13 mouse cellular contexts compared by ENCODE assay signal in the genomic region with DNA sequence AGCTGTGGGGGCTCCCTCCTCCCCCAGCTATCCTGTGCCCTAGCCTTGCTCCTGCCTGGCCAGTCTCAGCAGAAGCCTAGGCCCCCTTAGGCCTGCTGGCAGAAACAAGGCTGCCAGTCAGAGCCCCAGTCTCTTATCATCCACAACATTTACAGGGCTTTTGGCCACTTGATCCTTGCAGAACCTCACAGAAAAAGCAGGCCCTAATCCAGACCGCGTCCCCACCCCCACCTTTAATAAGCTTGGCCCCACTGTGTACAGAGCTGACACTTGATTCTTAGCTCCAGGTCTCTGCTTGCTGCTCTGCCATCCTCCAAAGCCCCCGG. TPM values are rescaled to one million over a fixed set of nuclear protein-coding genes. Genes with fewer than 3 reads are reported as not detected.
DNase-seq lines count a peak whose midpoint lies in the region; ATAC-seq lines count a peak whose summit lies in the region.
"Had no signal": no experiment of that assay in that cellular context is flagged by ENCODE, and none has a peak within 500 bp of the region (broad histone marks: within the 10 kb centered on the region; RNA-seq: fewer than 3 reads in every experiment).

No protein-coding gene starts in this region.

- H3K4me3 ChIP-seq in heart, embryonic 15.5 days = no peak overlapping the region
- no peak overlapping the region for H3K4me3 ChIP-seq in neural tube, embryonic 12.5 days
- no peak overlapping the region for H3K4me3 ChIP-seq in neural tube, embryonic 15.5 days (replicated peaks)
- H3K4me3 ChIP-seq in limb, embryonic 10.5 days = no peak overlapping the region
- no peak overlapping the region for H3K4me3 ChIP-seq in stomach, embryonic 16.5 days (replicated peaks; ENCODE audit: low read length)
- H3K4me3 ChIP-seq: left cerebral cortex, adult 2 months had no signal

- WGBS in heart, embryonic 15.5 days = 44% methylated on average over 3 of the region's 3 CpGs
- WGBS in neural tube, embryonic 12.5 days = 94% methylated on average over 3 of the region's 3 CpGs
- WGBS in neural tube, embryonic 15.5 days = 97% methylated on average over 3 of the region's 3 CpGs
- WGBS in limb, embryonic 10.5 days = 71% methylated on average over 3 of the region's 3 CpGs
- whole genome bisulfite sequencing in stomach, embryonic 16.5 days = 58% methylated on average over 3 of the region's 3 CpGs

- no peak for DNase-seq in heart, adult 8-10 months (ENCODE audit: low spot score)
- DNase-seq in limb, embryonic 10.5 days (ENCODE audit: low spot score) = no peak
- no peak for DNase-seq in adrenal gland, postnatal 4 days (ENCODE audit: low spot score in 2 of 2)
- DNase-seq: kidney, postnatal 14 days had no signal

- no peaks in the 10 kb centered on the region for H3K36me3 ChIP-seq in heart, embryonic 15.5 days
- no peaks in the 10 kb centered on the region for H3K36me3 ChIP-seq in neural tube, embryonic 12.5 days
- no peaks in the 10 kb centered on the region for H3K36me3 ChIP-seq in neural tube, embryonic 15.5 days
- H3K36me3 ChIP-seq in limb, embryonic 10.5 days = no peaks in the 10 kb centered on the region
- H3K36me3 ChIP-seq in stomach, embryonic 16.5 days (ENCODE audit: control insufficient read depth, insufficient read depth, low read length) = no peaks in the 10 kb centered on the region

- ATAC-seq in heart, embryonic 15.5 days (replicated peaks; ENCODE audit: insufficient number of reproducible peaks, insufficient read depth, low FRiP score, low read depth) = no peak
- ATAC-seq in neural tube, embryonic 12.5 days (ENCODE audit: low FRiP score, low read depth) = no peak
- ATAC-seq in neural tube, embryonic 15.5 days (ENCODE audit: low FRiP score) = no peak
- ATAC-seq in stomach, embryonic 16.5 days (ENCODE audit: insufficient read depth, low FRiP score) = no peak; the same call in 1 of the 2 replicates
- no peak for ATAC-seq in megakaryocyte, adult 5-6 weeks (ENCODE audit: poor library complexity, severe bottlenecking)
- ATAC-seq: hindbrain, embryonic 16.5 days had no signal

- peak overlapping the region; percentile 50 for H3K9ac ChIP-seq in heart, embryonic 15.5 days
- no peak overlapping the region for H3K9ac ChIP-seq in neural tube, embryonic 12.5 days
- H3K9ac ChIP-seq in neural tube, embryonic 15.5 days (replicated peaks) = no peak overlapping the region
- peak overlapping the region; percentile 34; the same call in 1 of the 2 replicates for H3K9ac ChIP-seq in stomach, embryonic 16.5 days (ENCODE audit: low read length)

- no peaks in the 10 kb centered on the region for H3K9me3 ChIP-seq in heart, embryonic 15.5 days (replicated peaks)
- H3K9me3 ChIP-seq in neural tube, embryonic 12.5 days = no peaks in the 10 kb centered on the region
- H3K9me3 ChIP-seq in neural tube, embryonic 15.5 days (replicated peaks) = no peaks in the 10 kb centered on the region
- H3K9me3 ChIP-seq in limb, embryonic 10.5 days (replicated peaks) = no peaks in the 10 kb centered on the region
- H3K9me3 ChIP-seq in stomach, embryonic 16.5 days (replicated peaks; ENCODE audit: control insufficient read depth, low read length) = no peaks in the 10 kb centered on the region

- H3K4me2 ChIP-seq in heart, embryonic 15.5 days = peak overlapping the region; percentile 51
- 0 out of 2 replicates have a peak overlapping the region, but pooled peaks have one; percentile 0 for H3K4me2 ChIP-seq in neural tube, embryonic 12.5 days (replicated peaks)
- H3K4me2 ChIP-seq in neural tube, embryonic 15.5 days = no peak overlapping the region
- H3K4me2 ChIP-seq in stomach, embryonic 16.5 days (ENCODE audit: low read depth, low read length) = no peak overlapping the region

- H3K27ac ChIP-seq in heart, embryonic 15.5 days = peak overlapping the region; percentile 92
- no peak overlapping the region for H3K27ac ChIP-seq in neural tube, embryonic 12.5 days
- no peak overlapping the region for H3K27ac ChIP-seq in neural tube, embryonic 15.5 days (replicated peaks)
- H3K27ac ChIP-seq in limb, embryonic 10.5 days = peak overlapping the region; percentile 3; the same call in 1 of the 2 replicates
- H3K27ac ChIP-seq in stomach, embryonic 16.5 days (ENCODE audit: low read length) = peak overlapping the region; percentile 78; the same call in 1 of the 2 replicates
- H3K27ac ChIP-seq: left cerebral cortex, adult 2 months had no signal

- no peaks in the 10 kb centered on the region for H3K27me3 ChIP-seq in heart, embryonic 15.5 days
- H3K27me3 ChIP-seq in neural tube, embryonic 12.5 days (replicated peaks) = no peaks in the 10 kb centered on the region
- no peaks in the 10 kb centered on the region for H3K27me3 ChIP-seq in neural tube, embryonic 15.5 days (replicated peaks)
- no peaks in the 10 kb centered on the region for H3K27me3 ChIP-seq in limb, embryonic 10.5 days (ENCODE audit: low read depth, poor library complexity, severe bottlenecking)
- no peaks in the 10 kb centered on the region for H3K27me3 ChIP-seq in stomach, embryonic 16.5 days (ENCODE audit: control insufficient read depth, insufficient read depth, low read length)

- peaks cover 83% of the 10 kb centered on the region for H3K4me1 ChIP-seq in heart, embryonic 15.5 days (replicated peaks)
- H3K4me1 ChIP-seq in neural tube, embryonic 12.5 days = peaks cover 28% of the 10 kb centered on the region
- H3K4me1 ChIP-seq in neural tube, embryonic 15.5 days = peaks cover 36% of the 10 kb centered on the region
- H3K4me1 ChIP-seq in limb, embryonic 10.5 days = peaks cover 36% of the 10 kb centered on the region
- peaks cover 22% of the 10 kb centered on the region for H3K4me1 ChIP-seq in stomach, embryonic 16.5 days (ENCODE audit: control insufficient read depth, insufficient read depth, low read length)

RNA-seq across cellular contexts. Expression of gene Mmp15, which starts 8.9 kb away (rescaled TPM):
- 35.2 and 42.8 TPM in 2 replicates for polyA plus RNA-seq in heart, embryonic 15.5 days (2015; fragmentation: Nextera tagmentation; extraction: Ambion mirVana)
- total RNA-seq in heart, adult 8-10 months (2022) = 10 to 100 TPM; 57.6 to 63.2 (median 58.0) TPM
- 36.4 and 41.3 TPM in 2 replicates for polyA plus RNA-seq in neural tube, embryonic 12.5 days (2016; fragmentation: Nextera tagmentation; extraction: Ambion mirVana)
- polyA plus RNA-seq in neural tube, embryonic 15.5 days (2015; fragmentation: Nextera tagmentation; extraction: Ambion mirVana) = 20.9 and 21.4 TPM in 2 replicates
- 9.5 and 10.3 TPM in 2 replicates for polyA plus RNA-seq in limb, embryonic 10.5 days (2016; fragmentation: Nextera tagmentation; extraction: Ambion mirVana)
- polyA plus RNA-seq in stomach, embryonic 16.5 days (2015; fragmentation: Nextera tagmentation; extraction: Ambion mirVana) = 13.4 and 15.3 TPM in 2 replicates
- 10 to 100 TPM; 25.3 to 30.8 TPM for total RNA-seq in adrenal gland, postnatal 4 days (2021)
- total RNA-seq in megakaryocyte, adult 5-6 weeks (2015) = not detected in 2 replicates
- not detected in 2 replicates for total RNA-seq in megakaryocyte, adult 5-6 weeks (2017)

RNA-seq across cellular contexts. Expression of gene Usb1, which starts 28.9 kb away (rescaled TPM):
- polyA plus RNA-seq in heart, embryonic 15.5 days (2015; fragmentation: Nextera tagmentation; extraction: Ambion mirVana) = 26.7 and 32.0 TPM in 2 replicates
- 10 to 100 TPM; 11.3 to 14.0 (median 13.2) TPM for total RNA-seq in heart, adult 8-10 months (2022)
- 36.4 and 39.2 TPM in 2 replicates for polyA plus RNA-seq in neural tube, embryonic 12.5 days (2016; fragmentation: Nextera tagmentation; extraction: Ambion mirVana)
- polyA plus RNA-seq in neural tube, embryonic 15.5 days (2015; fragmentation: Nextera tagmentation; extraction: Ambion mirVana) = 30.1 and 33.0 TPM in 2 replicates
- polyA plus RNA-seq in limb, embryonic 10.5 days (2016; fragmentation: Nextera tagmentation; extraction: Ambion mirVana) = 42.0 and 45.2 TPM in 2 replicates
- polyA plus RNA-seq in stomach, embryonic 16.5 days (2015; fragmentation: Nextera tagmentation; extraction: Ambion mirVana) = 38.7 and 42.0 TPM in 2 replicates
- total RNA-seq in adrenal gland, postnatal 4 days (2021) = 10 to 100 TPM; 25.2 to 28.5 TPM
- 28.2 and 32.4 TPM in 2 replicates for total RNA-seq in megakaryocyte, adult 5-6 weeks (2015)
- total RNA-seq in megakaryocyte, adult 5-6 weeks (2017) = 29.0 and 29.5 TPM in 2 replicates

RNA-seq across cellular contexts. Expression of gene Zfp319, which starts 29.2 kb away (rescaled TPM):
- 4.9 and 7.3 TPM in 2 replicates for polyA plus RNA-seq in heart, embryonic 15.5 days (2015; fragmentation: Nextera tagmentation; extraction: Ambion mirVana)
- 1 to 10 TPM; 7.4 to 9.5 (median 7.9) TPM for total RNA-seq in heart, adult 8-10 months (2022)
- 19.8 and 20.5 TPM in 2 replicates for polyA plus RNA-seq in neural tube, embryonic 12.5 days (2016; fragmentation: Nextera tagmentation; extraction: Ambion mirVana)
- polyA plus RNA-seq in neural tube, embryonic 15.5 days (2015; fragmentation: Nextera tagmentation; extraction: Ambion mirVana) = 12.4 and 12.6 TPM in 2 replicates
- polyA plus RNA-seq in limb, embryonic 10.5 days (2016; fragmentation: Nextera tagmentation; extraction: Ambion mirVana) = 10.3 and 11.5 TPM in 2 replicates
- polyA plus RNA-seq in stomach, embryonic 16.5 days (2015; fragmentation: Nextera tagmentation; extraction: Ambion mirVana) = 6.5 and 7.0 TPM in 2 replicates
- 10 to 100 TPM; 15.9 to 16.7 TPM for total RNA-seq in adrenal gland, postnatal 4 days (2021)
- 5.6 and 6.7 TPM in 2 replicates for total RNA-seq in megakaryocyte, adult 5-6 weeks (2015)
- 3.7 and 4.2 TPM in 2 replicates for total RNA-seq in megakaryocyte, adult 5-6 weeks (2017)

RNA-seq across cellular contexts. Expression of gene Tepp, which starts 50.6 kb away (rescaled TPM):
- polyA plus RNA-seq in heart, embryonic 15.5 days (2015; fragmentation: Nextera tagmentation; extraction: Ambion mirVana) = 0.29 TPM in 1 of 2 replicates, not detected in the other
- under 1 TPM in 1 of 4 experiments, not detected in 3; 0.57 TPM for total RNA-seq in heart, adult 8-10 months (2022)
- polyA plus RNA-seq in neural tube, embryonic 12.5 days (2016; fragmentation: Nextera tagmentation; extraction: Ambion mirVana) = 0.50 TPM in 1 of 2 replicates, not detected in the other
- polyA plus RNA-seq in neural tube, embryonic 15.5 days (2015; fragmentation: Nextera tagmentation; extraction: Ambion mirVana) = 1.7 and 2.5 TPM in 2 replicates
- polyA plus RNA-seq in limb, embryonic 10.5 days (2016; fragmentation: Nextera tagmentation; extraction: Ambion mirVana) = not detected in 2 replicates
- not detected in 2 replicates for polyA plus RNA-seq in stomach, embryonic 16.5 days (2015; fragmentation: Nextera tagmentation; extraction: Ambion mirVana)
- not detected for total RNA-seq in adrenal gland, postnatal 4 days (2021)
- total RNA-seq in megakaryocyte, adult 5-6 weeks (2015) = 0.36 TPM in 1 of 2 replicates, not detected in the other
- not detected in 2 replicates for total RNA-seq in megakaryocyte, adult 5-6 weeks (2017)
- total RNA-seq: adrenal gland, postnatal 10 days; left cerebral cortex, adult 2 months had no signal
- polyA plus RNA-seq: neural tube, embryonic 11.5 days had no signal

RNA-seq across cellular contexts. Expression of gene Cngb1, which starts 54.6 kb away (rescaled TPM):
- 0.49 and 1.1 TPM in 2 replicates for polyA plus RNA-seq in heart, embryonic 15.5 days (2015; fragmentation: Nextera tagmentation; extraction: Ambion mirVana)
- total RNA-seq in heart, adult 8-10 months (2022) = under 1 TPM; 0.14 to 0.63 (median 0.52) TPM
- 0.47 and 0.85 TPM in 2 replicates for polyA plus RNA-seq in neural tube, embryonic 12.5 days (2016; fragmentation: Nextera tagmentation; extraction: Ambion mirVana)
- 0.26 and 0.86 TPM in 2 replicates for polyA plus RNA-seq in neural tube, embryonic 15.5 days (2015; fragmentation: Nextera tagmentation; extraction: Ambion mirVana)
- 0.04 TPM in 1 of 2 replicates, not detected in the other for polyA plus RNA-seq in limb, embryonic 10.5 days (2016; fragmentation: Nextera tagmentation; extraction: Ambion mirVana)
- polyA plus RNA-seq in stomach, embryonic 16.5 days (2015; fragmentation: Nextera tagmentation; extraction: Ambion mirVana) = 0.28 and 0.81 TPM in 2 replicates
- total RNA-seq in adrenal gland, postnatal 4 days (2021) = 1 to 10 TPM; 2.1 to 2.3 TPM
- 0.96 TPM in 1 of 2 replicates, not detected in the other for total RNA-seq in megakaryocyte, adult 5-6 weeks (2015)
- 0.20 TPM in 1 of 2 replicates, not detected in the other for total RNA-seq in megakaryocyte, adult 5-6 weeks (2017)

Comparison
In these comparisons a context has a peak if more than half of its experiments do, and no peak if none do; other contexts are left out.
1. H3K4me2 ChIP-seq: peak in heart, embryonic 15.5 days (single experiment) and neural tube, embryonic 12.5 days (single experiment); none in neural tube, embryonic 15.5 days (single experiment) and stomach, embryonic 16.5 days (single experiment).
2. H3K27ac ChIP-seq: peak in heart, embryonic 15.5 days (single experiment), limb, embryonic 10.5 days (single experiment) and stomach, embryonic 16.5 days (single experiment); none in neural tube, embryonic 12.5 days (single experiment) and neural tube, embryonic 15.5 days (single experiment).
3. H3K9ac ChIP-seq: peak in heart, embryonic 15.5 days (single experiment) and stomach, embryonic 16.5 days (single experiment); none in neural tube, embryonic 12.5 days (single experiment) and neural tube, embryonic 15.5 days (single experiment).